In genomic region chr1:167289567-167290262, GRCm38 (mm10) we compare ENCODE assay signal across 8 mouse cellular contexts. TPM values are rescaled to one million over a fixed set of nuclear protein-coding genes. Genes with fewer than 3 reads are reported as not detected.
A peak's percentile ranks its signal among the peaks of the same experiment; 100 is the strongest.
DNase-seq lines count a peak whose midpoint lies in the region; ATAC-seq and TF ChIP-seq lines count a peak whose summit lies in the region.

No protein-coding gene starts in this region.

- H3K9ac ChIP-seq in lung, postnatal 0 days (replicated peaks; ENCODE audit: low read depth), result no peak overlapping the region
- H3K9ac ChIP-seq in embryonic facial prominence, embryonic 13.5 days, result no peak overlapping the region
- peak overlapping the region; percentile 27; the same call in 1 of the 2 replicates for H3K9ac ChIP-seq in limb, embryonic 13.5 days
- no peak overlapping the region for H3K9ac ChIP-seq in stomach, embryonic 14.5 days (replicated peaks; ENCODE audit: low read depth, low read length)

- peak; percentile 23 for DNase-seq in lung, postnatal 0 days (ENCODE audit: low spot score)
- no peak for DNase-seq in lung, adult 2 months
- no peak for DNase-seq in frontal cortex, postnatal 14 days (ENCODE audit: low spot score in 2 of 2)
- no peak for DNase-seq in layer of hippocampus, postnatal 25 days (ENCODE audit: extremely low spot score in 1 of 2, low spot score in 1 of 2)
- no peak for DNase-seq in natural killer cell, adult 2 months (ENCODE audit: low spot score in 2 of 2)

- H3K4me3 ChIP-seq in lung, postnatal 0 days (ENCODE audit: low read depth, low read length), result no peak overlapping the region
- no peak overlapping the region for H3K4me3 ChIP-seq in lung, adult 2 months (replicated peaks; ENCODE audit: extremely low read depth, low read depth, low read length)
- H3K4me3 ChIP-seq in embryonic facial prominence, embryonic 13.5 days, result no peak overlapping the region
- no peak overlapping the region for H3K4me3 ChIP-seq in limb, embryonic 13.5 days
- H3K4me3 ChIP-seq in stomach, embryonic 14.5 days (ENCODE audit: low read depth, low read length), result no peak overlapping the region

- no peak for TF ChIP-seq EP300 in lung, postnatal 0 days (IDR thresholded peaks at IDR 0.05)

- no peaks in the 10 kb centered on the region for H3K9me3 ChIP-seq in lung, postnatal 0 days (ENCODE audit: low read length)
- H3K9me3 ChIP-seq in embryonic facial prominence, embryonic 13.5 days, result no peaks in the 10 kb centered on the region
- H3K9me3 ChIP-seq in limb, embryonic 13.5 days, result no peaks in the 10 kb centered on the region
- H3K9me3 ChIP-seq in stomach, embryonic 14.5 days (ENCODE audit: control insufficient read depth, low read depth, low read length), result no peaks in the 10 kb centered on the region

- TF ChIP-seq CTCF in lung, postnatal 0 days (IDR thresholded peaks at IDR 0.05), result no peak
- TF ChIP-seq CTCF in lung, adult 2 months (IDR thresholded peaks at IDR 0.05; ENCODE audit: insufficient read depth, low read length), result no peak

- H3K36me3 ChIP-seq in lung, postnatal 0 days (ENCODE audit: insufficient read depth, low read length), result no peaks in the 10 kb centered on the region
- H3K36me3 ChIP-seq in embryonic facial prominence, embryonic 13.5 days, result no peaks in the 10 kb centered on the region
- no peaks in the 10 kb centered on the region for H3K36me3 ChIP-seq in limb, embryonic 13.5 days
- no peaks in the 10 kb centered on the region for H3K36me3 ChIP-seq in stomach, embryonic 14.5 days (ENCODE audit: control insufficient read depth, insufficient read depth, low read length)

- ATAC-seq in lung, postnatal 0 days, result no peak
- ATAC-seq in embryonic facial prominence, embryonic 13.5 days (ENCODE audit: insufficient number of reproducible peaks, insufficient read depth, low FRiP score, low TSS enrichment, low read depth), result no peak
- ATAC-seq in limb, embryonic 13.5 days (ENCODE audit: low FRiP score, low read depth), result 0 out of 2 replicates have a peak, but pooled peaks have one; percentile 37
- 0 out of 2 replicates have a peak, but pooled peaks have one; percentile 31 for ATAC-seq in stomach, embryonic 14.5 days (ENCODE audit: insufficient number of reproducible peaks, insufficient read depth, low FRiP score, low read depth)

- no peak overlapping the region for H3K27ac ChIP-seq in lung, postnatal 0 days (ENCODE audit: low read length)
- H3K27ac ChIP-seq in embryonic facial prominence, embryonic 13.5 days, result no peak overlapping the region
- no peak overlapping the region for H3K27ac ChIP-seq in limb, embryonic 13.5 days
- no peak overlapping the region for H3K27ac ChIP-seq in stomach, embryonic 14.5 days (ENCODE audit: low read length)

- H3K4me2 ChIP-seq in lung, postnatal 0 days (replicated peaks; ENCODE audit: low read depth, low read length), result no peak overlapping the region
- peak overlapping the region; percentile 30 for H3K4me2 ChIP-seq in embryonic facial prominence, embryonic 13.5 days
- peak overlapping the region; percentile 32 for H3K4me2 ChIP-seq in limb, embryonic 13.5 days (replicated peaks)
- H3K4me2 ChIP-seq in stomach, embryonic 14.5 days (replicated peaks; ENCODE audit: low read depth, low read length), result peak overlapping the region; percentile 8; the same call in 1 of the 2 replicates

- 10% methylated on average over 11 of the region's 11 CpGs for WGBS in lung, postnatal 0 days
- 35% methylated on average over 11 of the region's 11 CpGs for WGBS in lung, adult 2 months
- 5% methylated on average over 11 of the region's 11 CpGs for WGBS in embryonic facial prominence, embryonic 13.5 days
- WGBS in limb, embryonic 13.5 days, result 10% methylated on average over 11 of the region's 11 CpGs
- WGBS in stomach, embryonic 14.5 days, result 5% methylated on average over 11 of the region's 11 CpGs

- H3K4me1 ChIP-seq in lung, postnatal 0 days (ENCODE audit: insufficient read depth, low read depth, low read length), result no peaks in the 10 kb centered on the region
- peaks cover 5% of the 10 kb centered on the region; the same call in 1 of the 2 replicates for H3K4me1 ChIP-seq in lung, adult 2 months (ENCODE audit: control insufficient read depth, insufficient read depth, low read length)
- peaks cover 27% of the 10 kb centered on the region for H3K4me1 ChIP-seq in embryonic facial prominence, embryonic 13.5 days
- H3K4me1 ChIP-seq in limb, embryonic 13.5 days, result peaks cover 19% of the 10 kb centered on the region
- peaks cover 17% of the 10 kb centered on the region for H3K4me1 ChIP-seq in stomach, embryonic 14.5 days (ENCODE audit: control insufficient read depth, insufficient read depth, low read length)

- no peaks in the 10 kb centered on the region for H3K27me3 ChIP-seq in lung, postnatal 0 days (replicated peaks; ENCODE audit: insufficient read depth, low read length)
- H3K27me3 ChIP-seq in embryonic facial prominence, embryonic 13.5 days, result peaks cover 17% of the 10 kb centered on the region
- peaks cover 6% of the 10 kb centered on the region; the same call in 1 of the 2 replicates for H3K27me3 ChIP-seq in limb, embryonic 13.5 days
- no peaks in the 10 kb centered on the region for H3K27me3 ChIP-seq in stomach, embryonic 14.5 days (ENCODE audit: control insufficient read depth, insufficient read depth, low read length)

- TF ChIP-seq POLR2A in lung, adult 2 months (IDR thresholded peaks at IDR 0.05; ENCODE audit: borderline replicate concordance, extremely low read depth, low read depth, low read length), result no peak

RNA-seq across cellular contexts. Expression of gene Uck2, which starts 4.6 kb away (rescaled TPM):
- polyA plus RNA-seq in lung, postnatal 0 days (2015; fragmentation: Nextera tagmentation; extraction: Ambion mirVana), result 21.6 and 22.9 TPM in 2 replicates
- 12.6 and 17.4 TPM in 2 replicates for polyA plus RNA-seq in lung, adult 2 months (2012; rRNA removed)
- polyA plus RNA-seq in embryonic facial prominence, embryonic 13.5 days (2015; fragmentation: Nextera tagmentation; extraction: Ambion mirVana), result 80.7 and 87.8 TPM in 2 replicates
- polyA plus RNA-seq in limb, embryonic 13.5 days (2015; fragmentation: Nextera tagmentation; extraction: Ambion mirVana), result 78.3 and 83.2 TPM in 2 replicates
- polyA plus RNA-seq in stomach, embryonic 14.5 days (2014; fragmentation: Nextera tagmentation; extraction: Ambion mirVana), result 86.3 and 90.8 TPM in 2 replicates
- 10 to 100 TPM; 45.5 to 47.3 TPM for total RNA-seq in layer of hippocampus, postnatal 25 days (2021)

RNA-seq across cellular contexts. Expression of gene Tmco1, which starts 18.5 kb away (rescaled TPM):
- 94.7 and 99.7 TPM in 2 replicates for polyA plus RNA-seq in lung, postnatal 0 days (2015; fragmentation: Nextera tagmentation; extraction: Ambion mirVana)
- 42.7 and 56.7 TPM in 2 replicates for polyA plus RNA-seq in lung, adult 2 months (2012; rRNA removed)
- polyA plus RNA-seq in embryonic facial prominence, embryonic 13.5 days (2015; fragmentation: Nextera tagmentation; extraction: Ambion mirVana), result 81.2 and 82.1 TPM in 2 replicates
- polyA plus RNA-seq in limb, embryonic 13.5 days (2015; fragmentation: Nextera tagmentation; extraction: Ambion mirVana), result 80.4 and 81.8 TPM in 2 replicates
- polyA plus RNA-seq in stomach, embryonic 14.5 days (2014; fragmentation: Nextera tagmentation; extraction: Ambion mirVana), result 87.1 and 90.2 TPM in 2 replicates
- total RNA-seq in layer of hippocampus, postnatal 25 days (2021), result 10 to 100 TPM; 50.9 to 56.8 TPM

Comparison
In these comparisons a context has a peak if more than half of its experiments do, and no peak if none do; other contexts are left out.
1. ATAC-seq: peak in limb, embryonic 13.5 days (single experiment) and stomach, embryonic 14.5 days (single experiment); none in lung, postnatal 0 days (single experiment) and embryonic facial prominence, embryonic 13.5 days (single experiment).